Mouse (Mus musculus) right cerebral cortex, postnatal 25 days (tissue): ENCODE results near the gene Gm20388.
"Not testable (repeated sequence)": the region's sequence is repeated elsewhere in the genome, so short reads cannot be mapped to it uniquely, and the experiment has no call there.

Experiments used
- DNase-seq: peaks from one replicate; pipeline ENCODE4 v3.0.0; 2022

The Gm20388 gene

DNA sequence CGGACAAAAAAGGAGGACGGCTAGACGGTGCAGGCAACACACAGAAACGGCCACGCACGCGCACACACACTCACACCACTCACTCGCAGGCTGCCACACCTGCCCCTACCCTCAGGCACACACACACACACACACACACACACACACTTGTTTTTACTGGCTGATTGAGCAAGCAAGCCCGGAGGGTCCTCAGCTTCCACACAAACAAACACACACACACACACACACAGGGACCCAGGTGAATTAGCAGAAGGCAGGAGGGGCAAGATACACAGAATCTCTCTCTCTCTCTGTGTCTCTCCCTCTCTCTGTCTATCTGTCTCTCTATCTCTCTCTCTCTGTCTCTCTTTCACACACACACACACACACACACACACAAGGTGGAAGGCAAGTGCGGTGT lies 3664.7 kb downstream of the Gm20388 start:
- DNase-seq = not testable (repeated sequence)

DNA sequence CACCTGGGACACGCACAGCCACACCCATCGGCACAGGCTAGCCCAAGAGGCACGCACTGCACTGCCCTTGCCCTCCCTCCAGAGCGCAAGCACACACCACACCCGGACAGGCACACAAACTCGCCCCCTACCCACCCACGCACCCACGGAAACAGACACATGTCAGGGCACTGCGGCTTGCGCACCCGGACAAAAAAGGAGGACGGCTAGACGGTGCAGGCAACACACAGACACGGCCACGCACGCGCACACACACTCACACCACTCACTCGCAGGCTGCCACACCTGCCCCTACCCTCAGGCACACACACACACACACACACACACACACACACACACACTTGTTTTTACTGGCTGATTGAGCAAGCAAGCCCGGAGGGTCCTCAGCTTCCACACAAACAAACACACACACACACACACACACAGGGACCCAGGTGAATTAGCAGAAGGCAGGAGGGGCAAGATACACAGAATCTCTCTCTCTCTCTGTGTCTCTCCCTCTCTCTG lies 3690.1 kb downstream of the Gm20388 start:
- peak; percentile 4 for DNase-seq

DNA sequence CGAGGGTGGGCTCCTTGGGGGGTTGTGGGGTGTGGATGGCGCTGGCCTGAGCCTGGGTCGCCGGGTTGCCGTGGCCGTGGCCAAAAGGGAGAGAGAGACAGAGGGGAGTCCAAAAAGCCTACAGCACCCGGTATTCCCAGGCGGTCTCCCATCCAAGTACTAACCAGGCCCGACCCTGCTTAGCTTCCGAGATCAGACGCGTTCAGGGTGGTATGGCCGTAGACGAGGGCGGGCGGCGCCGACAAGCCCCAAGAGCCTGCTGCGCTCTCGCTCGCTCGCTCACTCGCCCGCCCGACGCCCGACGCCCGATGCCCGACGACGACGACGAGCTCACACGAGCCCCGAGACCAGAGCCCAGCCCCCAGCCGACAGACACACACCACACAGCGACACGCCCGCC lies 3690.8 kb downstream of the Gm20388 start:
- not testable (repeated sequence) for DNase-seq

DNA sequence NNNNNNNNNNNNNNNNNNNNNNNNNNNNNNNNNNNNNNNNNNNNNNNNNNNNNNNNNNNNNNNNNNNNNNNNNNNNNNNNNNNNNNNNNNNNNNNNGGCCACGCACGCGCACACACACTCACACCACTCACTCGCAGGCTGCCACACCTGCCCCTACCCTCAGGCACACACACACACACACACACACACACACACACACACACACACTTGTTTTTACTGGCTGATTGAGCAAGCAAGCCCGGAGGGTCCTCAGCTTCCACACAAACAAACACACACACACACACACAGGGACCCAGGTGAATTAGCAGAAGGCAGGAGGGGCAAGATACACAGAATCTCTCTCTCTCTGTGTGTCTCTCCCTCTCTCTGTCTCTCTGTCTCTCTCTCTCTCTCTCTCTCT lies 3702.0 kb downstream of the Gm20388 start:
- DNase-seq = not testable (repeated sequence)

DNA sequence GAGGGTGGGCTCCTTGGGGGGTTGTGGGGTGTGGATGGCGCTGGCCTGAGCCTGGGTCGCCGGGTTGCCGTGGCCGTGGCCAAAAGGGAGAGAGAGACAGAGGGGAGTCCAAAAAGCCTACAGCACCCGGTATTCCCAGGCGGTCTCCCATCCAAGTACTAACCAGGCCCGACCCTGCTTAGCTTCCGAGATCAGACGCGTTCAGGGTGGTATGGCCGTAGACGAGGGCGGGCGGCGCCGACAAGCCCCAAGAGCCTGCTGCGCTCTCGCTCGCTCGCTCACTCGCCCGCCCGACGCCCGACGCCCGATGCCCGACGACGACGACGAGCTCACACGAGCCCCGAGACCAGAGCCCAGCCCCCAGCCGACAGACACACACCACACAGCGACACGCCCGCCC lies 3712.9 kb downstream of the Gm20388 start:
- DNase-seq = not testable (repeated sequence)

DNA sequence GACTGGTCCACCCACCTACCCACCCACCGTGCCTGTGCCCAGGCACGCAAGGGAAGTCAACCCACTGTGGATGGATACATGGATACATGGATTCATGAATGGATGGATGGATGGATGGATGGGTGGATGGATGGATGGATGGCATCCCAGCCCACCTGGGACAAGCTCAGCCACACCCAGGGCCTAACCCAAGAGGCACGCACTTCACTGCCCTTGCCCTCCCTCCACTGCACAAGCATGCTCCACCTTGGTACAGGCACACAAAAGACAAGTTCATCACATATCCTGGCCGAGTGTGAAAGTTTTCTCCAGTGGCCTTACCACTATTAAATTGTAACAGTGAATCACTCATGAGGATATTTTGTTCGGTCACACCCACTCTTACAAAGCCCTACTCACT lies 3713.6 kb downstream of the Gm20388 start:
- DNase-seq = no peak

DNA sequence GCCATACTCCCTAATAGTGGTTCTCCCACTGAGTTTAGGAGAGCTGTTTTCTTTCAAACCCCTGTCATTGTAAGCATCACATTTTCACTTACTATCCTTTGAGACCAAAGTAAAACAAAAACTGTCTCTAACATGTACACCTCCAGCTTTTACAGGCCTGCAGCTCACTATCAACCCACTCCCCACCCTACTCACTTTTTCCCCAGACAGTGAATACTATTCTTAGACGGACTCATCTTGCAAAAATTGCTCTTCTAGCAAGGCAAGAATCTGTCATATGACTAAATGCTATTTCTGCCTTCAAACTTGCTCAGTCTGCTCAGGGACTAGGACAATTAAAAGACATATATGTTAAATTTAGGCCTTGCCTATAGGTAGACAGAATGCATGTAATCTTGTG lies 3714.1 kb downstream of the Gm20388 start:
- no peak for DNase-seq

DNA sequence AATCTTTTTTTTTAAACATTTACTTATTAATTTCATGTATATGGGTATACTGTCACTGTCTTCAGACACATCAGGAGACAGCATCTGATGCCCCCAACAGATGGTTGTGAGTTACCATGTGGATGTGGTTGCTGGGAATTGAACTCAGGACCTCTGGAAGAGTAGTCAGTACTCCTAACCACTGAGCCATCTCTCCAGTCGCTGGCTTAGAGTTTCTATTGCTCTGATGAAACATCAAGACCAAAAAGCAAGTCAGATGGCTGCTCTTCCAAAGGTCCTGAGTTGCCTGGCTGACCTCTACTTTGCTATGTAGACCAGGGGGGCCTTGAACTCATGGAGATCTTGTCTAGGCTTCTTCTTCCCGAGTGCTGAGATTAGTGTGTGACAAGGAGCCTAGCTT lies 3715.1 kb downstream of the Gm20388 start:
- DNase-seq = no peak

DNA sequence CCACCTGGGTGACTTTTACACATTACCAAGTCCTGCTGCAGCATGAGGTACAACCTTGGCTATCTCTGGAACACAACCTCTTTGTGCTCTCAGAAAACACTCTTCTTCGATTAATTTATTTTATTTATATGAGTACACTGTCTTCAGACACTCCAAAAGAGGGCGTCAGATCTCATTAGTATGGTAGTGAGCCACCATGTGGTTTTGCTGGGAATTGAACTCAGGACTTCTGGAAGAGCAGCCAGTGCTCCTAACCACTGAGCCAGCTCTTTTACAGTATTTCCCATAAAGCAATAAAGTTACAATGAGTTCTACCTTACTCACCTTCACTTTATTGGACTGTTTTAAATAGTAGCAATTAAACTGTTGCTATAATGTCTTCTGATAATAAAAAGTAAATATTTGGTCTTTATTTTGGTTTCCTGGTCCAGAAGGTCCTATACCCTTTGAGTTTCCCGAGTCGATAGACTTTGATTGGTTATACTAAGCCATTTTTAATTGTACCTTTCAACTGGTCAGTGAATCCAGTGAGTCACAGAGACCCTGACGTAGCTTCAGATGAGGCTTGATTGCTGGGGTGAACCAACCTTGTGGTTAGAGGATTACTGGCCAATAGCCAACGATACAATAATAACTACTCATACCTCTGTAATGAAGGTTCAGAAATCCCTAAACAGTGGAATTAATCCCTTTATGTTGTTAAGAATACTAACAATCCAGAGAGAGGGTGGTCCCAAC lies 3716.9 kb downstream of the Gm20388 start:
- no peak for DNase-seq

DNA sequence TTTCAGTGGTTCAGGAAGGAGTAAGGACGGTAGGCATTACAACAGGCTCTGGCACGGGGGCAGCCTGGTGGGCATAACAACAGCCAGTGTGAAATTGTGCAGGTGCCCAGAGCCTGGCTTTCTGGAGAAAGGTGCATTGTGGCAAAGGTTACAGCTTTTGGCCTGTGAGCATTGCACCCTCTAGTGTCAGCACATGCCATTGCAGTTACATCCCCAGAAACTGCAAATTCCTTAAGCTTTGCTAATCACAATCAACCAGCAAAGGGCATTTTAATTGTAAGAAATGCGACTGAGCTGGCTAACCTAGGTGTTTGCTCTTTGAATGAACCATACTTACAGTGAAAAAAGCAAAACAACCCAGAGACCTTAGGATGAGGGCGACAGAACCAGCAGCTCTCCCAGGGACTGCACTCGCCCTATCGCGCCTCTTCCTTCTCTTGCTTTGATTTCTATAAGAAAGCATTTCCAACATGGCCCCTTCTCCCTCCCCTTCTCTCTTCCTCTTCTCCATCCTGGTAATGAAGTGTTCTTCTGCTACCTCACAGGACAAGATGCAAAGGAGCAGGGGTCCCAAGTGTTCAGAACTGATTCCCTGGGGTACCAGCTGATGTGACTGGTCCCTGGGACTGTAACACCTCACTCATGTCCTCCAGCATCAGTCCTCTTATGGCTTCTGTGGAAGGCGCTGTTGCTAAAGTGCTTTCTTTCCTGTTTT lies 3717.8 kb downstream of the Gm20388 start:
- peak; percentile 29 for DNase-seq

DNA sequence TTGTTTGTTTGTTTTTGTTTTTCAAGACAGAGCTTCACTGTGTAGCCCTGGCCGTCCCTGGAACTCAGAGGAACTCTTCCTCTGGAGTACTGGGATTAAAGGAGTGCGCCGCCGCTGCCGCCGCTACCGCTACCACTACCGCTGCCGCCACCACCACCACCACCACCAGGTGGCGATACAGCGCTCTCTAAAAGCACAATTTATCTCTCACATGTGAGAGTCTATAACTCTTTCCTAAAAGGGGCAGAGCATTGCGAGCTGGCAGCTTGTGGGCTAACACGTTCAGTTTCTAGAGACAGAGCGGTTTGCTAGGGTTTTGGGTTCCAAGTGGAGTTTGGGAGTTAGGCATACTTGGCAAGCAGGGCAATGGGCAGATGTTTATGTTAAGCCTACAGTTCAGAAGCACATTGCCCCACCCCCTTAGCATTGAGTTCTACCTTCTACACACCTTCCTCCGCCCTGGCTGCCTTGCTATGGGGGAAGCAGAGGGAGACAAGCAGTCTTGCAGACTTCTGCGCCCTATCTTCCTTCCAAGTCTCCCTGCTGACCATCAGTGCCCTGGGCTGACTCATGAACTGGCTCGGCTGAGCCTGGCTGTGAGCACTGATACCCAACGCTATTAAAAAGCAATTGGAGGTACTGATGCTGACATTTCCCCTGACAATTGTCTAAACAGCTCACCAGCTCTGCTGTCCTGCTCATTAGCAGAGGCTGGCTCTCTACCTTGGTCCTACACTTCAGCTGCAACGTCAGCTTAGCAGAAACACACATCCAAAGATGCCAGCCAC lies 3718.5 kb downstream of the Gm20388 start:
- peak; percentile 72 for DNase-seq

DNA sequence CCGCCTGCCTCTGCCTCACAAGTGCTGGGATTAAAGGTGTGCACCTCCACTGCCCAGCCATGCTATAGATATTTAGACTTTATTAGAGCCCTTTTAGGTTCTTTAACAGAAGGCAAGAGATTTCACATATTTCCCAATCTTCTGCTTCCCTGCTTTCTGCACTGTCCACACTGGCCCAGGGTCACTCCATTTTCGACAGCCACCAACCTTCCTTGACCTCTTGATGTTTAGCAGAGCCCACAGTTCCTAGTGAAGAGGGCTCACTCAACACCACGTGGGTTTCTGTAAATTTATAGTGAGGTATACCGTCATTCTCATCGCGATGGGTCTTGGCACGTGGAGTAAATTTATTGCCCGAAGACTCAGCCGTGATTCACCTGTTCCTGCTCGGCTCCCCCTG lies 3719.4 kb downstream of the Gm20388 start:
- no peak for DNase-seq

DNA sequence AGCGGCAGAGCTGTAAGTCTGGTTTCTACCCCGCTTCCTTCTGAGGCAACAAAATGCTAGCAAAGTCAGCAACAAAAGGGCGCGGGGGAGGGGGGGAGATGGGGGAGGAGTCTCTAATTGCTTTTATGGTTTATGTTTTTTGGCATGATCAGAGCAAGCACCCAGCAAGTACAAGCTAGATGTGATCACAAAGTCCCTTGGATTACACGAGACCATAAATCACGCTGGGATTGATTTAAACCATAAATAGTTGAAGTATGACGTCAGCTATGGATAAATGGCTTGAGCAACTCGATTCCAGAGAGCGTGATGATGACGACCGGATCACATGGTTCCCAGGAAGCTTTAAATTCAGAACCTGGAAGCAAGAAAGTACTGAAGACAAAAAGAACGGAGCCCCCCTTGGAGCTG lies 3720.2 kb downstream of the Gm20388 start:
- no peak for DNase-seq

DNA sequence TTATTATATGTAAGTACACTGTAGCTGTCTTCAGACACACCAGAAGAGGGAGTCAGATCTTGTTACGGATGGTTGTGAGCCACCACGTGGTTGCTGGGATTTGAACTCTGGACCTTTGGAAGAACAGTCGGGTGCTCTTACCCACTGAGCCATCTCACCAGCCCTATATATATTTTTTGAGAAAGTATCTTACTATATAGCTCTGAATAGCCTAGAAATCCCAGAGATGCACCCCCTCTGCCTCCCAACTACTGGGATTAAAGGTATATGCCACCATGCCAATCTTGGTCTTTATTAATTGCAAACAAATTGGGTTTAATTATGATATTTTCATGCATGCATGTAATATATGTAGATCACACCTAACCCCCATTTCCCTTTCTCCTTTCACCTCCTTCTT lies 3721.1 kb downstream of the Gm20388 start:
- not testable (repeated sequence) for DNase-seq

DNA sequence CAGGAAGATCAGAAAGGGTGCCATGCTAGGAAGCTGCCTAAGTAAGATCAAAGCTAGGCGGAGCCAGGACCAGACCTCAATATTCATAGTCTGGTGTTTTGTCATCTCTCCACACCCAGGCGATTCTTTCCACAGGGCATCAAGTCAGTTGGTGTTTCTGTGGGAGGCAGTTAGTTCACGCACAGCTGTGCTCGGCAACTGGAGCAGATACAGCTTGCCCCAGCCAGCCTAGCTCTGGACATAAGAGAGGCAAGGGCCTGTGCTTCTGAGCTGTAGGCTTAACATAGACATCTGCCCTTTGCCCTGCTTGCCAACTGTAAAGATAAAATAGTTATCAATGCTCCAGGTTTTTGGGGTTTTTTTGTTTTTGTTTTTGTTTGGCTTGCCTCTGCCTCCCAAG lies 3721.6 kb downstream of the Gm20388 start:
- no peak for DNase-seq

DNA sequence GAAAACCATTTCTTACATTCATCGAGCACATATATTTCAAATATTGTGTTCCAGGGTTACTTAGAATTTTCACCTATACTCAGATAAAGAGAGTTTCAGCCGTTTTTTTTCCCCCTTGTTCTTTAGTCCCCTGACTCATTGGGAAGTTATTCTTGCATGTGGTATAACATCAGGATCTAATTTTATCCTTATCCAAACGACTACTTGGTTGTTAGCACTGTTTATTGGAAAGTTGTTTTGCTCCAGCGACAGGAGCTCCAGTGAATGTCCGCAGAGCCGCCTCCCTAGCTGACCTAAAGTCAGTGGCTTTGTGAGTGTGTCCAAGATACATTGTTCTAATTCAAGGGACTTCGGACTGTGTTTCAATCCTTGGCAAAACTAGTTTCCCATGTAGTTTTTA lies 3723.2 kb downstream of the Gm20388 start:
- no peak for DNase-seq

DNA sequence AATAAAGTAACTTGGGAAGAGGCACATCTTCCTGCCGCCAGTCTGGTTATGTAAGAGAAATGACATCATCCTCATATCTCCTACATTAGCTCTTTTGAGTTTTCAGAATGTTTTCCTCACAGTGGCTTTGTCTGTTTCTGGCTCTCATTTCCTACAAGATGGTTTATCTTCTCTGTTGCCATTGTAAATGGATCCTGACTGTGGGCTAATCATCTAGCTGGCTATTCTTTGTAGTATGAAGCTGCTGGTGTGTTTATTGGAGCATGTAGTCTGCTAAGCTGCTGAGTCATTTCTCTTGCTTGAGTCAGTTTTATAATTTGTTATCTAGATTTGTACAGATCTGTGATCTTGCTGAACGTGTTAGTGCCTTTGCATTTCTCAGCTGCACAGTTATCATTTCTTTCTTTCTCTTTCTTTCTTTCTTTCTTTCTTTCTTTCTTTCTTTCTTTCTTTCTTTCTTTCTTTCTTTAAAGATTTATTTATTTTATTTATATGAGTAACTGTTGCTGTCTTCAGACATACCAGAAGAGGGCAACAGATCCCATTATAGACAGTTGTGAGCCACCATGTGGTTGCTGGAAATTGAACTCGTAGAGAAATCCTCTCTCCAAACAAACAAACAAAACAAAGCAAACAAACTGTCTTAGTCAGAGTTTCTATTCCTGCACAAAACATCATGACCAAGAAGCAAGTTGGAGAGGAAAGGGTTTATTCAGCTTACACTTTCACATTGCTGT lies 3723.9 kb downstream of the Gm20388 start:
- no peak for DNase-seq

DNA sequence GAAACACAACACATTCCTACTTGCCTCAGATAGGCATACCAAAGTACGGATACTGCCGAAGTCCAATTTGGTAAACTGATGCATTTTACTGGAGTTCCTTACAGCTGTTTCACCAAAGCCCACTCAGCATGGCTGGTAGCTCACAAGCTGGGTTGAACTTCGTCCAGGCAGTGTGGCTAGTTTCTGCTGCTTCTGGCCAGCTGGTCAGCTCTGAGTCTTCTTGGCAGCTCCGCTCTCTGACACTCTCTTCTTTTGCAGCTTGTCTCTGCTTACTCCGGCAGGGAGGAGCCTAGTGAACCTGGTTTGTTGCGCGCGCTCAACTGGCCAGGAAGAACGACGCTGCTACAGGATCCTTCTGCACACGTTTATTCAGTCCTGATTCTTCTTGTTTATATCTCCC lies 3725.0 kb downstream of the Gm20388 start:
- DNase-seq = no peak

DNA sequence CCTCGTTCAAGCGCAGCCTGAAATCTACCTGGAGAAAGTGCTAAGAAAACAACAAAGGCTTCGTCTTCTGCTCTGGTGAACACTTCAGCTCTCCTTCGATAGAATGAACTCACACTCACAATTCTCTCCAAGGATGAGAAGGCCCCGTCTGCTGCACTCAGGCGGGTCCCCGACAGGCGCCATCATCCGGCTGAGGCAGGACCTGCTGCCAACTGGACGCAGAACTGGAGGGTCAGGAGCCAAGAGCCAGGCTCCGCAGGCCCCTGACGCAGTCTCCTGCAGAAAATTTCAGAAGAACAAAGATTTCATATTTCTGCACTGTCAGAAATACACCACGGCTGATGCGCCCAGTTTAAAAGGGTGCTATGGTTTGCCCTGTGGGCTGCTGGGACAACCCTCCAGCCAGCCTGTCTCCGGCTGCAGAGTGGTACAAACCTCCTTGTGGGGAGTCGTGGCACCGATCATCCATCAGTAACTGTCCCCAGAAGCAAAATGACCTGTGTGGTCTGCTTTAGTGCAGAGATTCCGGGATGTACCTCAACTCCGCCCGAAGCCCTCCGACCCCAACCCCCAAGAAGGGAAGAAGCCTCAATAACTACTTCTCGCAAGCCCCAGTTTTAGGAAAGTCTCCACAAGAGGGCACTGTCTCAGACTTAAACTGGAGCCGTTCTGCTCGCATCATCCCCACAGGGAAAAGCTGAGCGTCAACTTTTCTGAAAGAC lies 3732.8 kb downstream of the Gm20388 start:
- no peak for DNase-seq

DNA sequence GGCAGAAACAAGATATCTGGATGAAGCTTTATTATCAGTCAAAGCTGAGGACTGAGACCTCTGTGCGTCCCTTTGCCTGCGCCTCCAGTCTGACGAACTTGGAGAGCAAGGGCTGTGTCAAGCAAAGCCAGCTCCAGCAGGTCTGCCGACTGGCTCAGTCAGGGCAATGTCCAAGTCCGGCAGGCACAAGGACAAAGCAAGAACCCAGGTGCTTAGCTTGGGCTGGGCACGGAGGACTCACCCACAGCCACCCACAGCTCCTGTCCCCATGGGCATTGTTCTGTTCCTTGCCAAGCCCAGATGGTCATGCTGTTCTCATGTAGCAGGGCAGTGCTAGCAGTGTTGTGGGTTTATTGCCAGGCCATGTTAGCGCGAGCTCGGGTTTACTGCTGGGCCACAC lies 3734.6 kb downstream of the Gm20388 start:
- no peak for DNase-seq

DNA sequence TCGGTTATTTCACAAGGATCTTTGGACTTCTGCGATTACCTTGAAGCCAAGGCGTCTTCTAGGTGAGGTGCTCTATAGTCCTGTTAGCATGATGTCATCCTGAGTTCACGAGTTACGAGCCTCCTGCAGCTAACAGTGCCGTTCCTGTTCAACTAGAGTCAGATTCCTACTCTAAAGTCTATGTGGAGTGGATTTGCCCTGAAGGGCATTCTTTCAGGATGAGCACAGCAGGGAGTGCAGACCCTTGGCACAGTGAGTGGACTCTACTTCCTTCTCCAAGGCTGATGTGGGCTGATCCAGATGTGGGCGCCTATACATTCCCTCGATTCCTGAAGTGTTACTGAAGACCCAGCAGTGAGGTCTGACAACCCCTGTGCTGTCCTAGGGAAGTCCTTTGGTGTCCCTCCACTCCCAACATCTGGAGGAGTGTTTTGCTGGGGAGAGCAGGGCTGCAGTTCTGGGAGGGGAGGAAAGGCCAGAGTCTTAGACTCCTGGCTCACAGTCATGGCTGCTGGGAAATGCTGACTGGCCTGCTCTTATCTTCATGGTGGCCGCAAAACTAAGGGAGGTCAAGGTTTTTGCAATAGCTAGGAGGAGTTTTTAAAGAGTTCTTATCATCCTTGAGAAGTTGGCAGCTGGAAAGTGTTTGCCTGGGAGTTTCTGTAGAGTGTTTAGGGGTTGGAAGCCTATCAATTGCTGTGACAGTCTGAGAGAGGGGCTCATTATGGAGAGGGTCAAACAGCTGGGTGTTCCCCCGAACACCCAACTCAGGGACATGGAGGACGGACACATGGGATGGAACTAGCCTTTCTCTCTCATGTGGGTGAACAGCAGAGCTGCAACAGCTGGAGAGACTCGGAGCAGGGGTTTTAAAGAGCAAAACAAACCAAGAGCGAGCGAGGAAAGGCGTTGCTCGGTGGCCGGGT lies 3737.9 kb downstream of the Gm20388 start:
- DNase-seq = no peak
